Mouse (Mus musculus): ENCODE measurements around the gene Prkg1. TPM values are rescaled to one million over a fixed set of nuclear protein-coding genes. Genes with fewer than 3 reads are reported as not detected.

Prkg1 gene
- polyA plus RNA-seq, 1 experiment from 2014 or later, result 13.7 TPM

DNA sequence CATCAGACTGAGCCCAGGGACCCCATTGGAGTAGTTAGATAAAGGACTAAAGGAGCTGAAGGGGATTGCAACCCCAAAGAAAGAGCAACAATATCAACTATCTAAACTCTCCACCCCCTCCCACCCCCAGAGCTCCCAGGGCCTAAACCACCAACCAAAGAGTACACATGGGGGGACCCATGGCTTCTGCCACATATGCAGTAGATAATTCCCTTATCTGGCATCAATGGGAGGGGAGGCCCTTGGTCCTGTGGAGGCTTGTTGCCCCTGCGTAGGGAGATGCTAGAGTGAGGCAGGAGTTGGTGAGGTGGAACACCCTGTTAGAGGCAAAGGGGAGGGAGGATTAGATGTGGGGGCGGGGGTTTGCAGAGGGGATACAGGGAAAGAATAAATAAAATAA lies 826.8 kb downstream of the Prkg1 start:
- 82% methylated on average over 2 of the region's 2 CpGs for WGBS
- no peaks in the 10 kb centered on the region for H3K36me3 ChIP-seq (ENCODE audit: control insufficient read depth, insufficient read depth, low read length)
- ATAC-seq (ENCODE audit: low read depth) (no peak), DNase-seq (ENCODE audit: low spot score) (no peak)
- H3K9me3 ChIP-seq (ENCODE audit: control insufficient read depth, low read length), result no peaks in the 10 kb centered on the region
- no peak overlapping the region for H3K4me3 ChIP-seq (ENCODE audit: low read depth, low read length)
- H3K27me3 ChIP-seq (replicated peaks; ENCODE audit: control insufficient read depth, insufficient read depth, low read length), result no peaks in the 10 kb centered on the region
- H3K27ac ChIP-seq (replicated peaks; ENCODE audit: low read depth, low read length), result no peak overlapping the region
- H3K4me2 ChIP-seq (ENCODE audit: low read depth, low read length), result no peak overlapping the region
- H3K9ac ChIP-seq (ENCODE audit: low read depth, low read length), result no peak overlapping the region
- no peaks in the 10 kb centered on the region for H3K4me1 ChIP-seq (ENCODE audit: control insufficient read depth, insufficient read depth, low read length)

DNA sequence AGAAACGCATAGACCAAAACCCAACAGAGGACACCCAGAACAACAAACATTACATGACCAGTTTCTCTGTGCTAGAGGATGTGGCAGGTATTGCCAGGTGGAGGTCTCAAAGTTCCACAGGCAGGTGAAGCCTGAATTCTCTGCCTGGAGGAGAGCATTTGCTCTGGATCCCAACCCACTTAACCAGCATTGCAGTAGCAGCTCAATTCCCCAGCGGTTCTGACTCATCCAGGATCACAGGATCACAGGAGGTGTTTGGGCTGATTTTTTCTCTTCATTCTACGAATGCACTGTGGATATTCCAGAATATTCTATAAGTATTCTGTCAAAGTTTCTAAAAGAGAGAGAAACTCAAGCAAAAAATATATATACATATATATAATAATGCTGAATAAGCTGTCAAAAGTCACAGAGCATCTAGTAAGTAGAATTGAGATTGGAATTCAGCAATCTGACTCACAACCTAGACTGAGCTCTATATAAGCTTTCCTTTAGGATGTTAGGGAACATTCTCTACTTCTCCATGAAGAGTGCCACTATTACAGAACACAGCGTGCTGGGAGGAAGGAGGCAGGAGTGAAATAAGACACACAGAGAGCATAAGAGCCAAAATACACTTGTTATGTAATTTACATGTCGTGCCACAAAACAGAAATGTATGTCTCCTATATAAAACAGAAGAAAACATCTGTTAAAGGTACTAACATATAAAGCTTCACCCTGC lies 833.2 kb downstream of the Prkg1 start:
- Histone ChIP-seq H3K4me3 (ENCODE audit: low read depth, low read length) (no peak overlapping the region), H3K4me2 (ENCODE audit: low read depth, low read length) (no peak overlapping the region), H3K27me3 (replicated peaks; ENCODE audit: control insufficient read depth, insufficient read depth, low read length) (no peaks in the 10 kb centered on the region), H3K36me3 (ENCODE audit: control insufficient read depth, insufficient read depth, low read length) (no peaks in the 10 kb centered on the region), H3K4me1 (ENCODE audit: control insufficient read depth, insufficient read depth, low read length) (no peaks in the 10 kb centered on the region), H3K9ac (ENCODE audit: low read depth, low read length) (no peak overlapping the region), H3K27ac (replicated peaks; ENCODE audit: low read depth, low read length) (no peak overlapping the region), H3K9me3 (ENCODE audit: control insufficient read depth, low read length) (no peaks in the 10 kb centered on the region)
- no peak for DNase-seq (ENCODE audit: low spot score)
- ATAC-seq (ENCODE audit: low read depth), result no peak
- 87% methylated on average over 5 of the region's 5 CpGs for WGBS

DNA sequence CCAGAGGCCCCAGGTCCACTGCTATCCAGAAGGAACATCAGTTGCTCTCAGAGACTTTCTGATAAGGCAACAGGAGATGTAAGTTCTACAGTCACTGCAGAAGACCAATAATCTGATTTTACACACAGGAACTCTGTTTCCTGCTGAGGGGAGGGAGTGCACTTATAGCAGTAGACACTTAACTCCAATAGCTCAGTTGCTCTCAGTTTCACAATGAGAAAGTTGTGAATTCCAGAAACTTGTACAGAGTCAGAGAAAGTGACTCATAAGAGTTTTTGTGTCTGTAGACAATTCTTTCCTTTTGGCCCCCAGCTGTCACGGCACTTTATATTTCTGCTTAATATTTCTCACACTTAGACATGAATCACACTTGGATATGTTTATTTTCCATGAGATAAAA lies 840.8 kb downstream of the Prkg1 start:
- H3K9ac ChIP-seq (ENCODE audit: low read depth, low read length), result no peak overlapping the region
- no peaks in the 10 kb centered on the region for H3K4me1 ChIP-seq (ENCODE audit: control insufficient read depth, insufficient read depth, low read length)
- ATAC-seq (ENCODE audit: low read depth) (no peak), DNase-seq (ENCODE audit: low spot score) (no peak)
- 89% methylated on average over 1 of the region's 1 CpGs for WGBS
- H3K4me2 ChIP-seq (ENCODE audit: low read depth, low read length), result no peak overlapping the region
- no peak overlapping the region for H3K27ac ChIP-seq (replicated peaks; ENCODE audit: low read depth, low read length)
- no peaks in the 10 kb centered on the region for H3K27me3 ChIP-seq (replicated peaks; ENCODE audit: control insufficient read depth, insufficient read depth, low read length)
- no peak overlapping the region for H3K4me3 ChIP-seq (ENCODE audit: low read depth, low read length)
- H3K36me3 ChIP-seq (ENCODE audit: control insufficient read depth, insufficient read depth, low read length), result no peaks in the 10 kb centered on the region
- H3K9me3 ChIP-seq (ENCODE audit: control insufficient read depth, low read length), result no peaks in the 10 kb centered on the region

DNA sequence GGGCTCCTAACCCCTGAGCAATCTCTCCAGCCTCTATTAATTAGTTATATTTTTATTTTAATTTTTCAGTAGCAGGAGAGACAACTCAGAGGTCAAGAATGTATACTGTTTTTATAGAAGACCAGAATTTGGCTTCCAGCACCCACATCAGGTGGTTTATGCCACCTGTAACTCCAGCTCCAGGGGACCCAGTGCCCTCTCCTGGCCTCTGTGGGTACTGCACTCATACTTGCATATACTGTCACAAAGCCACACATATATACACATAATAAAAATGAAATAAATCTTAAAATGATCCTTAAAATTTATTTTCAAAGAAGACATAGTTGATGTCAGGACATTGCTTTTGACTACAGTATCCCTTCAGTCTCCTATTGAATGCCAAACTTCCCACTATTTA lies 862.5 kb downstream of the Prkg1 start:
- no peaks in the 10 kb centered on the region for H3K9me3 ChIP-seq (ENCODE audit: control insufficient read depth, low read length)
- no peak overlapping the region for H3K9ac ChIP-seq (ENCODE audit: low read depth, low read length)
- DNase-seq (ENCODE audit: low spot score) (no peak), ATAC-seq (ENCODE audit: low read depth) (no peak)
- no peaks in the 10 kb centered on the region for H3K27me3 ChIP-seq (replicated peaks; ENCODE audit: control insufficient read depth, insufficient read depth, low read length)
- H3K4me1 ChIP-seq (ENCODE audit: control insufficient read depth, insufficient read depth, low read length), result no peaks in the 10 kb centered on the region
- H3K27ac ChIP-seq (replicated peaks; ENCODE audit: low read depth, low read length), result no peak overlapping the region
- H3K4me2 ChIP-seq (ENCODE audit: low read depth, low read length), result no peak overlapping the region
- no peaks in the 10 kb centered on the region for H3K36me3 ChIP-seq (ENCODE audit: control insufficient read depth, insufficient read depth, low read length)
- no peak overlapping the region for H3K4me3 ChIP-seq (ENCODE audit: low read depth, low read length)

DNA sequence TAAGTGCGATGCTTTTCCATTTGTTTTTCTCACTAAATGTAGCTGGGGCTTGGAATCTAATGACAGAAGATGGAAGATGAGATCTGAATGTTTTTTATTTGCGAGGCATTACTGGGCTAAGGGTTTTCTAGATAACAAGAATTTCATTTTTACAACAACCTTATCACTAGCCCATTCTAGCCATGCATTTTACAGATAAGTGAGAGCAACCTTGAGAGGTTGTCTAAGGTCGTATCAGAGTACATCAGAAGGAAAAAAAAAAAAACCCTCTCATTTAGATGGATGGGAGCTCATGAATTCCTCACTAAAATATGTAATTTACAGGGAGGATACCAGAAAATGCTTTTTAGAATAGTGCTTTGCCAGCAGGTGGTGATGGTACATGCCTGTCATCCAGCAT lies 863.8 kb downstream of the Prkg1 start:
- no peaks in the 10 kb centered on the region for H3K9me3 ChIP-seq (ENCODE audit: control insufficient read depth, low read length)
- no peak overlapping the region for H3K4me2 ChIP-seq (ENCODE audit: low read depth, low read length)
- H3K27ac ChIP-seq (replicated peaks; ENCODE audit: low read depth, low read length), result no peak overlapping the region
- no peak overlapping the region for H3K4me3 ChIP-seq (ENCODE audit: low read depth, low read length)
- no peak for DNase-seq (ENCODE audit: low spot score)
- no peak for ATAC-seq (ENCODE audit: low read depth)
- no peak overlapping the region for H3K9ac ChIP-seq (ENCODE audit: low read depth, low read length)
- H3K4me1 ChIP-seq (ENCODE audit: control insufficient read depth, insufficient read depth, low read length), result no peaks in the 10 kb centered on the region
- no peaks in the 10 kb centered on the region for H3K36me3 ChIP-seq (ENCODE audit: control insufficient read depth, insufficient read depth, low read length)
- H3K27me3 ChIP-seq (replicated peaks; ENCODE audit: control insufficient read depth, insufficient read depth, low read length), result no peaks in the 10 kb centered on the region
- WGBS, result 84% methylated on average over 3 of the region's 3 CpGs

DNA sequence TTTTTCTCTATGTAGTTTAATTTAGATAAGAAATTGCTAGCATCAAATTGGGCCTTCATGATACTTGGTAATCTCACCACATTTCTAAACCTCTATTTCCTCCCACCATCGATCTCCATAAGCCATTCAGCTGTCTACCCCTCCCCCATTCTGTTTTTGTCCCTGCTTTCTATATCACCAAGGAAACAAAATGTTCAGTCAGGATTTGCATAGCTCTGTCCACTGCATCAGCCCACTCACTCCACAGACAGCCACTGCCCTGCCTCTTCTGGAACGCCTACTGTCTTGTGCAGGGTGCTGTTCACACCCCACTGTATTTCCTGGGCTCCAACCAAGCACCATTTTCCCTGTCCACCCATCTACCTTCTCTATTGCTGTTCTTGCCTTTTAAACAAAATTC lies 874.5 kb downstream of the Prkg1 start:
- no peak overlapping the region for H3K4me2 ChIP-seq (ENCODE audit: low read depth, low read length)
- DNase-seq (ENCODE audit: low spot score), result no peak
- WGBS, result 65% methylated on average over 2 of the region's 2 CpGs
- H3K9ac ChIP-seq (ENCODE audit: low read depth, low read length), result no peak overlapping the region
- no peak overlapping the region for H3K4me3 ChIP-seq (ENCODE audit: low read depth, low read length)
- no peak for ATAC-seq (ENCODE audit: low read depth)
- H3K4me1 ChIP-seq (ENCODE audit: control insufficient read depth, insufficient read depth, low read length), result no peaks in the 10 kb centered on the region; the same call in 1 of the 2 replicates
- H3K36me3 ChIP-seq (ENCODE audit: control insufficient read depth, insufficient read depth, low read length), result no peaks in the 10 kb centered on the region
- H3K27ac ChIP-seq (replicated peaks; ENCODE audit: low read depth, low read length), result no peak overlapping the region
- no peaks in the 10 kb centered on the region for H3K9me3 ChIP-seq (ENCODE audit: control insufficient read depth, low read length)
- no peaks in the 10 kb centered on the region for H3K27me3 ChIP-seq (replicated peaks; ENCODE audit: control insufficient read depth, insufficient read depth, low read length)

DNA sequence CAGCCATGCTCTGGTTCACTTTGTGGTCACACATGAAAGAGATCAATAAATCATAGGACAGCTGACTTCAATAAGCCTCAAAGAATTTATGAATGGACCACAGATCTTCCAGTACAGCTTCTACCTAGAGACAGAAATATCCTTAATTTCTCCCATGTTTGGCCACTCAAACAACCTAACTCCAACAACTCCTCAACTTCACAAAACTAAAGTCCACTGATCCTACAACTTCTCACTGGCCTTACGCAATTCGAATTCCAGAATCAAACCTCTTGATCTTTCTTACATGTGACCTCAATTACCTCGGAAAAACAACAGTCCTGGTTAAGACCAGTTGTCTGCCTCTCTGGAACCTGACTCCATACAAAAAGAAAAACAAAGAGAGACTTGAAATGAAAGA lies 875.0 kb downstream of the Prkg1 start:
- WGBS, result 30% methylated on average over 3 of the region's 3 CpGs
- no peak overlapping the region for H3K4me3 ChIP-seq (ENCODE audit: low read depth, low read length)
- no peaks in the 10 kb centered on the region for H3K27me3 ChIP-seq (replicated peaks; ENCODE audit: control insufficient read depth, insufficient read depth, low read length)
- H3K4me2 ChIP-seq (ENCODE audit: low read depth, low read length), result no peak overlapping the region
- no peaks in the 10 kb centered on the region for H3K9me3 ChIP-seq (ENCODE audit: control insufficient read depth, low read length)
- H3K36me3 ChIP-seq (ENCODE audit: control insufficient read depth, insufficient read depth, low read length), result no peaks in the 10 kb centered on the region
- H3K9ac ChIP-seq (ENCODE audit: low read depth, low read length), result no peak overlapping the region
- H3K4me1 ChIP-seq (ENCODE audit: control insufficient read depth, insufficient read depth, low read length), result no peaks in the 10 kb centered on the region; the same call in 1 of the 2 replicates
- no peak overlapping the region for H3K27ac ChIP-seq (replicated peaks; ENCODE audit: low read depth, low read length)
- DNase-seq (ENCODE audit: low spot score) (no peak), ATAC-seq (ENCODE audit: low read depth) (no peak)

DNA sequence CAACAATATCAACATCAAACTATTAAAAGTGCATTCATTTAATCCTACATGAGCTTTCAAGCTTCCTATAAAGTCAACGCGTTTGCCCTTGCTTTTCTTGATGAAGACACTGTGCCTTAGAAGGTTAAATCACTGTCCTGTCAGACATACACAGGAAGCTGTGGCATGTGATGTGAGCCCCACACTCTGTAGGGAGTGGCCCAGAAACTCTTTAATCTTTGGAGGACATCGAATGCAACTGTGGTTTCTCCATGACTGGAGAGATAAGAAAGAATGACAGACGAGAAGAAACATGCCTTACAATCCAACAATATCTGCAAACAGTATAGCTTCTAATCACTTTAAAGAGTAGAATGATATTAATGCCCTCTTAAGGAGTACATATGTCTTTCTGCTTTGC lies 903.4 kb downstream of the Prkg1 start:
- H3K4me2 ChIP-seq (ENCODE audit: low read depth, low read length), result no peak overlapping the region
- ATAC-seq (ENCODE audit: low read depth) (no peak), DNase-seq (ENCODE audit: low spot score) (no peak)
- no peak overlapping the region for H3K9ac ChIP-seq (ENCODE audit: low read depth, low read length)
- H3K36me3 ChIP-seq (ENCODE audit: control insufficient read depth, insufficient read depth, low read length), result no peaks in the 10 kb centered on the region
- H3K4me1 ChIP-seq (ENCODE audit: control insufficient read depth, insufficient read depth, low read length), result no peaks in the 10 kb centered on the region
- H3K27ac ChIP-seq (replicated peaks; ENCODE audit: low read depth, low read length), result no peak overlapping the region
- no peak overlapping the region for H3K4me3 ChIP-seq (ENCODE audit: low read depth, low read length)
- no peaks in the 10 kb centered on the region for H3K27me3 ChIP-seq (replicated peaks; ENCODE audit: control insufficient read depth, insufficient read depth, low read length)
- no peaks in the 10 kb centered on the region for H3K9me3 ChIP-seq (ENCODE audit: control insufficient read depth, low read length)
- WGBS, result 68% methylated on average over 4 of the region's 4 CpGs

DNA sequence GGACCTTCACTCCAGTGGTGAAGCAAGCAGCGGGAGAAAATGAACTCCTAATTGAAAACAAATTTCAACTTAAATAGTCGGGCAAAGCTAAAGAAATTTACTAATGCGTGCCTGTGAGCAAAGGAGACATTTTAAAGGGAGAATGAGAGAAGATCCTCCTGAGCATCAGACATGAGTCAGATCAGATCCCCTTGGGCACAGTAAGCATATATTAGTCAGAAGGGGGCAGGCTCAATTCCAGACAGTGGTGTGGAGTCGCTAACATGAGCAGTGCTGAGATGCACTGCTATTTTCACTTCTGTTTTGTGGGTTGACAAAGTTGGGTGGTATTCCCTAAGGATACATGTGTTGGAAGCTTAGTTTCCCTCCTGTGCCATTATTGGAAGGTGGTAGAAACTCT lies 913.8 kb downstream of the Prkg1 start:
- Histone ChIP-seq H3K27me3 (replicated peaks; ENCODE audit: control insufficient read depth, insufficient read depth, low read length) (no peaks in the 10 kb centered on the region), H3K27ac (replicated peaks; ENCODE audit: low read depth, low read length) (no peak overlapping the region), H3K9me3 (ENCODE audit: control insufficient read depth, low read length) (no peaks in the 10 kb centered on the region), H3K4me1 (ENCODE audit: control insufficient read depth, insufficient read depth, low read length) (no peaks in the 10 kb centered on the region), H3K9ac (ENCODE audit: low read depth, low read length) (no peak overlapping the region), H3K4me2 (ENCODE audit: low read depth, low read length) (no peak overlapping the region), H3K36me3 (ENCODE audit: control insufficient read depth, insufficient read depth, low read length) (no peaks in the 10 kb centered on the region), H3K4me3 (ENCODE audit: low read depth, low read length) (no peak overlapping the region)
- 46% methylated on average over 4 of the region's 4 CpGs for WGBS
- DNase-seq (ENCODE audit: low spot score) (no peak), ATAC-seq (ENCODE audit: low read depth) (no peak)

Data from embryonic facial prominence, embryonic 14.5 days (tissue).